Mouse (Mus musculus): ENCODE data around the gene Crybg1. TPM values are rescaled to one million over a fixed set of nuclear protein-coding genes. Genes with fewer than 3 reads are reported as not detected.
A peak's percentile ranks its signal among the peaks of the same experiment; 100 is the strongest.

Crybg1 gene
- polyA plus RNA-seq, 1 experiment from 2014 or later = 3.2 TPM

DNA sequence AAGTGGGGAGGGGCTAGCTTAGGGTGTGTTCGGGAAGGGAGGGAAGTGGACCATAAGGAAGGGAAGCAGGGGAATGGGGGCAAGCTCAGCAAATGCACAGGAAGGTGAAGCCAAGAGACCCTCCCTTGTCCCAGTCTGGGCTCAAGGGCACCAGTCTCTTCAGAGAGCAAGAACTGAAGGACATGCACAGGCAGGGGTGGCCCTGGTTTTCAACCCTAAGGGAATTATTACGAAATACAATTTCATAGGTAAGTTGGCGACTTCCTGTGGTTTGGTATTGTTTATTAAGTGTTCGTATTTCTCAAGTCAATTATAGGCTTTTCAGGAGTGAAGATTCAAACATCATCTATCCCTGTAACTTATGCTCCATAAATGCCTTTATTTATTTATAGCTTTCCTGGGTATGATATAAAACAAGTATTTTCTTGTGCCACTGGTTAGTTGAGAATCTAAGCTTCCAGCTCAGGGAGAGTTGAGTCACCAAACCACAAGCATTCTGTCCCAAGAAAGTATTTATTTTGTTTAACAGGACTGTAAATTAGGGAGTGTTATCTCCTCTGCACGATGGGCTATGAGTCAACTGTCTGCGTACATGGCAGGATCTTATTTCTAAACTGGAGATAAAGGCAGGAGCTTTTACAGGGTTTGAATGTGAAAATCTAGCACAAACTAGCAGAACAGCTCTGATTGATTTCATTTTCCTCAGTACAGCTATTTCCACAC is 69.7 kb downstream of the Crybg1 start:
- Histone ChIP-seq H3K27ac (no peak overlapping the region), H3K36me3 (ENCODE audit: insufficient read depth, low read length) (no peaks in the 10 kb centered on the region), H3K9me3 (replicated peaks; ENCODE audit: low read length) (no peaks in the 10 kb centered on the region), H3K4me1 (replicated peaks; ENCODE audit: insufficient read depth, low read length) (no peaks in the 10 kb centered on the region), H3K4me2 (ENCODE audit: low read length) (no peak overlapping the region), H3K27me3 (ENCODE audit: insufficient read depth, low read length) (no peaks in the 10 kb centered on the region), H3K9ac (ENCODE audit: low read depth, low read length) (no peak overlapping the region), H3K4me3 (replicated peaks; ENCODE audit: low read depth, low read length) (no peak overlapping the region)
- TF ChIP-seq CTCF (IDR thresholded peaks at IDR 0.05; ENCODE audit: low read depth) = no peak
- ATAC-seq (replicated peaks; ENCODE audit: low FRiP score, low read depth) (no peak), DNase-seq (ENCODE audit: low spot score) (peak; percentile 42)
- whole genome bisulfite sequencing = 57% methylated on average over 6 of the region's 6 CpGs

DNA sequence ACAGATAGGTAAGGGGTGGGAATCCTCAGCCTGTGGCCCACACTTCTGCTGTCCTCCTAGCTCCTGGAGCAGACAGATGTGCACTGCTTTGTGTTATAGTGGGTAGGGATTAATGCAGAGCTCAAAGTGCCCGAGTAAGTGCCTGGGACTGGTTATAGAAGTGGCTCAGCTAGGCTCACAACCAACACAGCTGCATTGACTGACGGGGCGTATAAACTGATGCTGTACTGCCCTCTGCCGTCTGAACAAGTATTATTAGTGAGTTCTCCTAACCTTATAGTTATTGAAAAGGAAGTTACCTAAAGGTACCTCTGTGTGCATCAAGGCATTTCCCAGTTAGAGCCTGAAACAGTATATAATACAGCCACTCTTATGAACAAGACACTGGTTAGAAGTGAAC is 77.6 kb downstream of the Crybg1 start:
- TF ChIP-seq CTCF (IDR thresholded peaks at IDR 0.05; ENCODE audit: low read depth) = peak; percentile 81
- H3K27ac ChIP-seq = no peak overlapping the region
- H3K4me2 ChIP-seq (ENCODE audit: low read length) = no peak overlapping the region
- no peaks in the 10 kb centered on the region for H3K4me1 ChIP-seq (replicated peaks; ENCODE audit: insufficient read depth, low read length)
- H3K36me3 ChIP-seq (ENCODE audit: insufficient read depth, low read length) = no peaks in the 10 kb centered on the region
- H3K27me3 ChIP-seq (ENCODE audit: insufficient read depth, low read length) = no peaks in the 10 kb centered on the region
- no peaks in the 10 kb centered on the region for H3K9me3 ChIP-seq (replicated peaks; ENCODE audit: low read length)
- H3K9ac ChIP-seq (ENCODE audit: low read depth, low read length) = no peak overlapping the region
- H3K4me3 ChIP-seq (replicated peaks; ENCODE audit: low read depth, low read length) = no peak overlapping the region
- 2% methylated on average over 4 of the region's 4 CpGs for WGBS
- ATAC-seq (replicated peaks; ENCODE audit: low FRiP score, low read depth) (peak; percentile 79), DNase-seq (ENCODE audit: low spot score) (peak; percentile 91)

DNA sequence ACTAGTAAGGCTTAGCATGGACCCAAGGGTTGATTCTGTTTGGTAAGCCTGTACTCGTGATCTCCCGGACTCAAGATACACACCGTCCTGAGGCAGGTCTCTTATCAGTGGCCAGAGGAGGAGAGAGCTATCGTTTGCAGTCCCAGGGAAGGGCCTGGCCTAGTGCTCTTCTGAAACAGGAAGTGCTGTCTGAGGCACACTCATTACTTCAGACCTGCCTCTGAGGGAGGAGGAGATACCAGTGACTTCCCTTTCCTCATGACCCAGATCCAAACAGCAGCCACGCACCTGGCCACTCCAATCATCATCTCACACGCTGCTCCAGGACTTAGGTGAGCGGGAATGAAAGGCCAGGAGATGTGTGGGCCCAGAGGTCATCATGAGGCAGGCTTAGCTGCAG is 79.5 kb downstream of the Crybg1 start:
- Histone ChIP-seq H3K36me3 (ENCODE audit: insufficient read depth, low read length) (no peaks in the 10 kb centered on the region), H3K9ac (ENCODE audit: low read depth, low read length) (no peak overlapping the region), H3K27me3 (ENCODE audit: insufficient read depth, low read length) (no peaks in the 10 kb centered on the region), H3K27ac (no peak overlapping the region), H3K9me3 (replicated peaks; ENCODE audit: low read length) (no peaks in the 10 kb centered on the region), H3K4me2 (ENCODE audit: low read length) (no peak overlapping the region), H3K4me3 (replicated peaks; ENCODE audit: low read depth, low read length) (no peak overlapping the region), H3K4me1 (replicated peaks; ENCODE audit: insufficient read depth, low read length) (no peaks in the 10 kb centered on the region)
- ATAC-seq (replicated peaks; ENCODE audit: low FRiP score, low read depth) = no peak
- DNase-seq (ENCODE audit: low spot score) = no peak
- 77% methylated on average over 7 of the region's 7 CpGs for WGBS
- TF ChIP-seq CTCF (IDR thresholded peaks at IDR 0.05; ENCODE audit: low read depth) = no peak

DNA sequence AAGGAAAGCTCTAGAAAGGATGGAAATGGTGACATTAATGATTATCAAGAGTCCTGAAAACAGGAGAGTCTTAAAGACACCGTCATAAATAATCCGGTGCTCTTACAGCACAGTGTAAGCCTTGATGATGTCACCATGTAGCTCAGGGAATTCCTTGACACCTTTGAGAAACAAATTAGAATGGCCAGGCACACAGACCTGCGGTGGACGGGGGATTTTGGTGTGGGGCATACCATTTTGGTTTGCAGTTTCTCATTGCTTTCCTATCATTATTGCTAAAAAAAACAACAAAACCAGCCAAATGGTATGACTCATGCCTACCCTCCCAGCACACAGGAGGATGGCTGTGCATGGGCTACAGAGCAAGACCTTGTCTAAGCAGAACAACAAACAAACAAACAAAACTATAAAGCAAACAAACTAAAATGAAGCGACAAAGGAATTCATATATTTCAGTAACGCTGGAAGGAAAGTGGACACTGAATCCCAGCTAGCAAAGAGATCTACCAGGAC is 82.7 kb downstream of the Crybg1 start:
- no peaks in the 10 kb centered on the region for H3K4me1 ChIP-seq (replicated peaks; ENCODE audit: insufficient read depth, low read length)
- no peaks in the 10 kb centered on the region for H3K27me3 ChIP-seq (ENCODE audit: insufficient read depth, low read length)
- H3K9ac ChIP-seq (ENCODE audit: low read depth, low read length) = no peak overlapping the region
- H3K9me3 ChIP-seq (replicated peaks; ENCODE audit: low read length) = no peaks in the 10 kb centered on the region
- no peak for TF ChIP-seq CTCF (IDR thresholded peaks at IDR 0.05; ENCODE audit: low read depth)
- ATAC-seq (replicated peaks; ENCODE audit: low FRiP score, low read depth) (no peak), DNase-seq (ENCODE audit: low spot score) (no peak)
- no peak overlapping the region for H3K27ac ChIP-seq
- no peak overlapping the region for H3K4me2 ChIP-seq (ENCODE audit: low read length)
- no peaks in the 10 kb centered on the region for H3K36me3 ChIP-seq (ENCODE audit: insufficient read depth, low read length)
- no peak overlapping the region for H3K4me3 ChIP-seq (replicated peaks; ENCODE audit: low read depth, low read length)
- 82% methylated on average over 6 of the region's 6 CpGs for WGBS

DNA sequence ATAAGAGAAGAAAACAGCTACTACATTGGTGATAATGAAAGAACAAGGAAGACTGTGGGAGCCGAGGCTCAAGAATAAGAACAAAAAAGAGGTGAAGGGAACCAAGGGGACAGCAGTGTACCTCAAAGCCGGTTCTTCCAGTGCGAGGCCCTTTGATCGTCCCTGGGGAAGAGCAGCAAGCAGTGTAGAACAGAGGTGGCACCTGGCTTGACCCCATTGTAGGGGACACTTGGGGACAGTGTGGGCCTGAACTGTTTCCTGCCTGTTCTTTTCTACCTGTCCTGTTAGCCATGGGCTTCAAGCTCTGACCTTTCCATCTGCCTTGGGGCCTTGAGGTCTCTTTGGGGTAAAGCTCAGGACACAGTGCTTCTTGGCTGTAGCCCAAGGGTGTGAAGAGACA is 85.7 kb downstream of the Crybg1 start:
- DNase-seq (ENCODE audit: low spot score) = no peak
- WGBS = 87% methylated on average over 4 of the region's 4 CpGs
- Histone ChIP-seq H3K9me3 (replicated peaks; ENCODE audit: low read length) (no peaks in the 10 kb centered on the region), H3K27me3 (ENCODE audit: insufficient read depth, low read length) (no peaks in the 10 kb centered on the region), H3K4me1 (replicated peaks; ENCODE audit: insufficient read depth, low read length) (no peaks in the 10 kb centered on the region), H3K4me3 (replicated peaks; ENCODE audit: low read depth, low read length) (no peak overlapping the region), H3K36me3 (ENCODE audit: insufficient read depth, low read length) (no peaks in the 10 kb centered on the region), H3K4me2 (ENCODE audit: low read length) (no peak overlapping the region), H3K27ac (no peak overlapping the region), H3K9ac (ENCODE audit: low read depth, low read length) (no peak overlapping the region)
- no peak for TF ChIP-seq CTCF (IDR thresholded peaks at IDR 0.05; ENCODE audit: low read depth)
- no peak for ATAC-seq (replicated peaks; ENCODE audit: low FRiP score, low read depth)

DNA sequence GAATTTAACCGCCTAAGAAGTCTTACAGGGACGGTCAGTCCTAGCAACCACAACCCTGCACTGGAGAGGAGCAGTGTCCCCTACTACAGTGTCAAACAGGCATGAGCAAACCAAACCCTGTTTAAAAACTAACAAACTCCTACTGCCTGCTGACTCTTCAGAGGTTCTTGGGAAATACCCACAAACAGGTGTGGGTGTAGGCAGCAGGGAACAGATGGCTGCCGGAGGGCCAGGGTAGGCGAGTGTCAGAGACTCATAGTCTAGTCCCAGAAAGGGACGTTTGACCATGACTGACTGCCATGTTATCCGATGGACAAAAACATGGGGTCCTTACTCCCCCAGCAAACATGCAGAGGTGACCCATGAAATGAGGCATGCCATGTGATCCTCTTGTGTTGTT is 97.7 kb downstream of the Crybg1 start:
- Histone ChIP-seq H3K4me3 (replicated peaks; ENCODE audit: low read depth, low read length) (no peak overlapping the region), H3K27ac (no peak overlapping the region), H3K4me2 (ENCODE audit: low read length) (no peak overlapping the region), H3K36me3 (ENCODE audit: insufficient read depth, low read length) (no peaks in the 10 kb centered on the region), H3K9ac (ENCODE audit: low read depth, low read length) (no peak overlapping the region), H3K4me1 (replicated peaks; ENCODE audit: insufficient read depth, low read length) (no peaks in the 10 kb centered on the region), H3K9me3 (replicated peaks; ENCODE audit: low read length) (no peaks in the 10 kb centered on the region), H3K27me3 (ENCODE audit: insufficient read depth, low read length) (no peaks in the 10 kb centered on the region)
- WGBS = 87% methylated on average over 6 of the region's 6 CpGs
- no peak for TF ChIP-seq CTCF (IDR thresholded peaks at IDR 0.05; ENCODE audit: low read depth)
- ATAC-seq (replicated peaks; ENCODE audit: low FRiP score, low read depth) (no peak), DNase-seq (ENCODE audit: low spot score) (no peak)

DNA sequence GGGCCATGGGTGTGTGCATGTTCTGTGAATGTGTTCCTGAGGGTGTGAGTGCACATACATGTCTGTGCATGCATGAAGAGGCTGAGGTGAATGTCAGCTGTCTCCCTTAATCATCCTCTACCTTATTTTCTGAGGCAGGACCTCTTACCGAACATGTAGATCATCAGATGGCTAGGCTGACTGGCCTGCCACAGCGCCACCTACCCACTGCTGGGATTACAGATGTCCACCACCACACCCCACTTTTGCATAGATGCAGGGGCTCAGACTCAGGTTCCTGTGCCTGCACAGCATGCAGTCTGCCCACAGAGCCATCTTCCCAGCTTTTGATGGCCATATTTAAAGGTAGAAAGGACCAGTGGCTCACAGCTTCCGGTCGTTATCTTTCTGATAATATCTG is 103.9 kb downstream of the Crybg1 start:
- Histone ChIP-seq H3K36me3 (ENCODE audit: insufficient read depth, low read length) (no peaks in the 10 kb centered on the region), H3K4me3 (replicated peaks; ENCODE audit: low read depth, low read length) (no peak overlapping the region), H3K27ac (no peak overlapping the region), H3K4me2 (ENCODE audit: low read length) (no peak overlapping the region), H3K27me3 (ENCODE audit: insufficient read depth, low read length) (no peaks in the 10 kb centered on the region), H3K9ac (ENCODE audit: low read depth, low read length) (no peak overlapping the region), H3K9me3 (replicated peaks; ENCODE audit: low read length) (no peaks in the 10 kb centered on the region), H3K4me1 (replicated peaks; ENCODE audit: insufficient read depth, low read length) (no peaks in the 10 kb centered on the region)
- WGBS = 75% methylated on average over 4 of the region's 4 CpGs
- DNase-seq (ENCODE audit: low spot score) (no peak), ATAC-seq (replicated peaks; ENCODE audit: low FRiP score, low read depth) (no peak)
- peak; percentile 43 for TF ChIP-seq CTCF (IDR thresholded peaks at IDR 0.05; ENCODE audit: low read depth)
